Mouse (Mus musculus) gonadal fat pad, adult 2 months (tissue): ENCODE measurements around the gene Mob3a. TPM values are rescaled to one million over a fixed set of nuclear protein-coding genes. Genes with fewer than 3 reads are reported as not detected.

Experiments
- DNase-seq: peaks from one replicate; pipeline ENCODE4 v3.0.0-alpha.2; 2012; ENCODE audit warnings: low read depth
- polyA plus RNA-seq: library from polyadenylated mRNA; depleted of rRNA; stranded (reverse); fragments of >200 nt; gene quantifications from 2 replicates; pipeline ENCODE4 v1.2.3, GENCODE M21; 2012

Mob3a gene
- polyA plus RNA-seq, 1 experiment, result 45.6 TPM

DNA sequence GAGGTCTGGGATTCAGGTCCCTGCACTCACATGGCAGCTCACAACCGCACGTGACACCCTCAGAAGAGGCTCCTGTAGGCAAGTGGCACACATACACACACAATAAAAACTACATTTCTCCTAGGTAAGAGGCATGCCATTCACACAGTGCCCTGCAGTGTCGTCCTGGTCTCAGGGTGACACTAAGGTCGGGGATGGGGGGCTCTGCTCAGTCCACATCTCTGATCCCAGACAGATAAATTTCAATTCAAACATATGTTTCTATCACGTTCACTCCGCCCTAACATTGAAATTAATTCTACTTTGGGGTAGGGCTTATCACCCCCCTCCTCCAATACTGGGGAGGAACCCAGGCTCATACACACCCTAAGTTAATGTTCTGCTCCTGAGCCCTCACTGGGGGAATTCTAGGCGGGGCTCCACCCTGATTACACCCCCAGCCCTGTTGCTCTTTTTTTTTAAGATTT, 1.7 kb downstream of the Mob3a start:
- DNase-seq, result no peak

DNA sequence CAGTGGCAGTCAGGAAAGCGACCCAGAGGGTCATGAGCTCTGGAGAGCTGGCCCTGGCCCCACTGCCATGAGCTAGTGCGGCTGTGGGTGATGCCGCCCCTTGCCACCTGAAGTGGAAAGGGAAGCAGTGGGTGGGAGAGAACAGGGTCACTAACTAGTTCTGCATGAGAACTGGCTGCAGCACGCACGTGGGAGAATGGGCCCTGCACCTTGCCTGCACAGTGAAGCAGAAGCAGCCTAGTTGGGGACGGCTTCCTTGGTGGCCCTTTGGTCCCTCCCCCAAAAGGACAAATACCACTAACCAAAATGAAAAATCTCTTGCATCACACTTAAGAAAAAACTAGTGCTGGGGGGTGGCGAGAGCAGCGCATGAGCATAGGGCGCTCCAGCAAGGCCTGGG, 3.2 kb downstream of the Mob3a start:
- no peak for DNase-seq

DNA sequence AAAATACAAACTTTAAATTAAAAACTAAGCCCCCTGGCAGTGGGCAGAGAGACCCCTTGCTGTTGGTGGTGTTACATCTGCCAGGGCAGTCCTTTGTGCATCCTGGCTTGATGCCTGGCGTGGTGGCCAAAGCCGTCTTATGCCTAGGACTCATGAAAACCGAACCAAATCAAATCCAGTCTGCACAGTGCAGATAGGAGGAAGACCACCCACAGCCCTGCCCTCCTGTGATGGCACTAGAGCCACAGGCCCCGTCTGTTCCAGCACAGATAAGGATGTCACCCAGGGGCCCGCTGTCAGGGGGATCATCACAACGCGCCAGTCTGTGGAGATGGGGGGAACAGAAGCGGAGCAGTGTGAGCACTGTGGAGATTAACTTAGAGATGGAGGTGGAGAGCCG, 4.0 kb downstream of the Mob3a start:
- no peak for DNase-seq

DNA sequence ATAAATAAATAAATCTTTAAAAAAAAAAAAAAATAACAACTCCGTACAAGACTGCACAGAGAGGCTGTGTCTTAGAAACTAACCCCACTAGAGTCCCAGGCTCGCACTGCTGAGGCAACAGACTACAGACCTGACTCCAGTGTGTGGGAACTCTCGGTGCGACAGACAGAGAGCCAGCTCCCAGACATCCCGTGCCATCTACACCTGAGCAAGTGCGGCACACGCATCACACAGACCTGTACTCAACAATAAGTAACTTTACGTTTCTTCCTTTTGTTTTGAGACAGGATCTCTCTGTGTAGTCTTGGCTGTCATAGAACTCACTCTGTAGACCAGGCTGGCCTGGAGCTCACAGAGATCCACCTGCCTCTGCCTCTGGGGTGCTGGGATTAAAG, 4.4 kb downstream of the Mob3a start:
- DNase-seq, result no peak

DNA sequence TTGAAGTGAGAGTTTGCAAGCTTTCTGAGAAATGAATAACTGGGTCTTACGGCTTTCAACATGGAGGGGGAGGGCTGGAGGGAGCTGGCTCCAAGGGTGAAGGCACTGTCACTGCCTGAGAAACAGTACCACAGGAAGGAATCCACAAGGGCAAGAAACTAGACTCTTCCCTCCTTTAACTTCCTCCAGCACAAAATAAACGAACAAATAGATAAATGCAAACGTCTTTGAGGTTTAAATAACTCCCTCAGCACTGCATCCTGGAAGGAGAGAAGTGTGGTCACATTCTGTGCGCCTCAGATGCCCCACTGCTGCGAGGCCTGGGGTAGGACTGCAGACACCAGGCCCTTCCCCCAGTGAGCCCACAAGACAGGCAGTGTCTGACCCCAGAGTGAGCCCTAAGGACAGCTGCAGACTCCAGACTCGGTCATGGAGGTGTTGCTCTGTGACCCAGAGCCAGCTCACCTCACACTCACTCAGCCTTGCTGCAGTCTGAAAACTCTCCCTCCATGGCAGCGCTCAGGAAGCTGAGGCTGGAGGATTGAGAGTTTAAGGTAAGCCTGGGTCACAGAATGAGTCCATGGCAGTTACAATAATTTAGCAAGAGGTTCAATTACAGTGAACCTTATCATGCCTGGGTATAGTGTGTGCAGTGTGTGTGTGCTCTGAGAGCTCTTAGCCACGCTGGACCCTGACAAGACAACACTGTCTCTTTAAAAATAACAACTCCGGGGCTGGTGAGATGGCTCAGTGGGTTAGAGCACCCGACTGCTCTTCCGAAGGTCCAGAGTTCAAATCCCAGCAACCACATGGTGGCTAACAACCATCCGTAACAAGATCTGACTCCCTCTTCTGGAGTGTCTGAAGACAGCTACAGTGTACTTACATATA, 5.0 kb downstream of the Mob3a start:
- no peak for DNase-seq

DNA sequence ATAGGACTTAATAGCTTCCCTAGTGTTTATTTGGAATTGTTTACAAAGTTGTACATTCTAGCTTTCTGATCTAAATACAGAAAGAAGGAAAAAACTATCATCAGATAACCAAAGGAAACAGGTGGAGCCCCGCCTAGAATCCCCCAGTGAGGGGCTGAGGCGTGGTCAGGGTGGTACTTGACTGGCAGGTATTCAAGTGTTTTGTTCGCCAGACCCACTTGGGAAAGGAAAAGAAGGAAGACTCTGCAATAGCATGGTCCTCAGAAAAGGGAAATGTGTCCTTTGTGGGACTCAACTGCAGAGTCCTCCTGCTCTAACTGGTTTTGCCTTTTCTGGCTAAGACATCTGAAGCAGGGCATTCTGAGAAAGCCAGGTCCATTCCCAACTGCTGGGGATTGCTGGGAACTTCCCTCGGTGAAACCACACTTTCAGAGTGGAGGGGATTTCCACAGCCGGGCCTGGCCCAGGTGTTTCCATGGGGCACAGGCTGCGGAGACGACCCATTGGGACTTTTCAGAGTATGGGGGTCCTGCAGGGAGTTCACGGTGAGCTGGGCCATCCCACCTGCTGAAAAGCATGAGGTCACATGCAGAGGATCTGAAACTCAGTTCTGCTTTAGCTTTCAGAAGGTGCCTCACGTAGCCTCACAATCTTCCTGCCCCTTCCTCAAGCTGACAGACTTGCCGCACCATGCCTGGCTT, 5.8 kb downstream of the Mob3a start:
- no peak for DNase-seq

DNA sequence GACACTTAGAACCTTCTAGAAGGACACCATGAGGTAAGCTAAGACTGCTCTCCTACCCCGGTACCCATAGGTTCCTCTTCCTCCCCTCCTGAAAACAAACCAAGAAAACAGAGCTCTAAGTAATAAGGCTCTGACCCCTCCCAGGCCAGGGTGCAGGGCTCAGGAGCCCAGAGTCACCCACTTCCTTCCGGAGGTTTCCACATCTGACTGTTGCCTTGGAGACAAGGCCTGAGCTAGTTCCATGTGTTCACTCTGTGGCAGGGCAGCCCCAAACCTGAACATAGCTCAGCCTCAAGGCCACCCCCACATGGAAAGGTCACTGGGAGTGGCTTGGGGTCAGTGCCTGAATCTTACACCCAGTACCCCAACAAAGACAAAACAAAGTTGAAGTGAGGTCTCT, 6.6 kb downstream of the Mob3a start:
- DNase-seq, result no peak

DNA sequence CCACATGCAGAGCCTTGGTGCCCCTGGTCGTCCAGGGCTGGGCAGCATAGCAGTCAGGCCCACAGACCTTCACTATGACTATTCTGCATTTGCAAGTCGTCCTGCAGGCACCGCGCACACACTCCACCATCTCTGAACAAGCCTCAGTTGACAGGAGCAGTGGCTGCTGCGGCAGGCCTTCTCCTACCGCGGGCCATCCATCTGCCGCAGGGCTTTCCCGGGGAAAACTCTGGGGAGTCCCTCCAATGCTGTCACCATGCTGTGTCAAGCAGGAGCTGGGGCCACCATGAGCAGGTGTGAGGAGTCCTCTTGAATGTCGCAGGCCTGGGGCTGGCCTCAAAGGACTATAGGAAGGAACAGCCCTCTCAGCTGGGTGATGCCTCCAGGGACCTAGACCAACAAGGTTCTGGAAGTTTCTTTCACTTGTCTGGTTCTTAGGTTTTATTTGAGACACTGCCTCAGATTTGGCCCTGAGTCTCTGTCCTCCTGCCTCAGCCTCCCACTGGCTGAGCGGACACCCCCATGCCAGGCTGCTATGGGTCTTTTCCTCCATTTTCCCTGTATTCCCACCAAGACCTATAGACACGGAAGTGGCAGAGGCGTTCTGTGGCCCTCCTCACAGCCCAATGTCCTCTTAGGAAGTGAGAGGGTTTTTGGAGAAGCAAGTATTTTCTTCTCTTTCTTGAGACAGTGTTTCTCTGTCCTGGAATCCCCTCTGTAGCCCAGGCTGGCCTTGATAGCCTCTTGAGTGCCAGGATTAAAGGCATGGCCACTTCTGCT, 7.4 kb downstream of the Mob3a start:
- no peak for DNase-seq

DNA sequence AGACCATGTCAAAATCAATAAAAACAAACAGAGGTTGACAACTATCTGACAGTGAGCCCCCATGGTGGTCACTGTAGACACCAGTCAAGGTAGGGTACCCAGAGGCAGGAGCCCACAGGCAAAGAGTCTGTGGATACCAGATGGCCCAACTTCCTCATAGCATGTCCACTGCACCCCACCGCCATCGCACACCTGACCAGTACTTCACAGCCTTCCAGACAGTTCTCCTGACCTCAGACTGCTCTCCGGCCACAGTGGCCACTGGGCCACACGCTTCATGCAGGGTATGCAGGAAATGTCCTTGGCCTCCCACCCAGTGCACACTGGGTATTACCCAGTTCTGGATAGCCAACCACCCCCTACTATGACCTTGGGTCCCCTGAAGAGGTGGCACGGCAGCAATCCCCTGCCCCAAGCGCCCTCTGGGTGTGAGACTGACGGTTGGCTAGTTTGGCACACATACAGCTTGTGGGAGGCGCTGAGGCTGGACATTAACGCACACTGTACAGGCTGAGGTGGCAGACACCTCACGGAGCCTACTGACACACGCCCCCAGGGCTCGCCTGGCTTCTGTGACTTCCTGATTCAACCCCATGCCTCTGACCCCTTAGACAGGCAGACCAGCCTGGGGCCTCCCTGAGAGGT, 8.3 kb downstream of the Mob3a start:
- no peak for DNase-seq

DNA sequence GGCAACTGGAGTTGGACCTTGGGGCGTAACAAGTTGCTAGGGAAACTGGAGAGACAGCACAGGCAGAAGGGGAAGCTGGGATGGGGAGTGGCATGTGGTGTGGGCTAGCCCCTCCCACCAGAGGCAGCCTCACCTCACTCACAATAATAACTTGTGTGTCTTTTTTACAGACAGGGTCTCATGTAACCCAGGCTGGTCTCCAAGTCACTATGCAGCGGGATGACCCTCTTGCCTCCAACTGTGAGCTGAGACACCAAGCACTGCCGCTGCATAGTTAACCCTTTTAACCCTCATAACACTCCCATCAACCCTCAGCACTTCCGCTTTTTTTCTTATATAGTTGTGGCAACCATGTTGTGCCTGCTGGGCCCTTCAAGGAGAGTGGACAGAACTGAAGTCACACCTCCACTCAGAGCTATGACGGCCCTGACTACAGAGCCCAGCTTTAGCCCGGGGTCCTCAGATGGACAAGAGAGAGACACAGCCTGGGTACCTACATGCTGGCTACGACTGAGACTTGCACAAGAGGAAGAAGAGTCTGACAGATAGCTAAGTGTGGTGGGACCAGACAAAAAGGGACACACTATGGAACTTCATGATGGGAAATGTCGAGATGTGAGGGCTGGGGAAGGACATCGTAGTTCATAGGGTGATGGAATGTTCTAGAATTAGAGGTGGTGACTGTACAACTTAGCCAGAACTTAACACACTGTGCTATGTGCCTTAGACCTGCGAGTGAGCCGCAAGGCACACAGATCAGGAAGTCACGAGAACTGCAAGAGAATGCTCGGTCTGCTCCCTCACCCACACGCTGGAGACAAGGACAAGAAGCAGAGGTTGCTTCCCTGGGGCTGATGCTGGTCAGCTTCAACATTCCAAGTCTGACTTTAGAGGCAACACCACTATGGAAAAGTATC, 9.3 kb downstream of the Mob3a start:
- no peak for DNase-seq

DNA sequence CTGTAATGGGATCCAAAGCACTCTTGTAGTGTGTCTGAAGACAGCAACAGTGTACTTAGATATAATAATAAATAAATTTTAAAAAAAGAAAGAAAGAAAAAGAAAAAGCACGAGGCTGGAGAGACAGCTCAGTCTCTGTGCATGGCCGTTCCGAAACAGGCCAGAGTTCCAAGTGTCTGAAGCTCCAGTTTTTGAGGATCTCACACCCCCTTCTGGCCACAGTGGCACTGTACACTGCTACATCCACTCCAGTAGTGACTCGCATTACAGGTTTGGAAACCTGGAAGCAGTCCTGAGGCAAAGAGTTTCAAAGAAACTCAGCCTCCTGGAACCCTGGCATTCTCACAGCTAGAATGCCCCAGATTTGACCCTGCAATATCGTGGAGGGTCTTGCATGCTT, 13.9 kb downstream of the Mob3a start:
- DNase-seq, result no peak

DNA sequence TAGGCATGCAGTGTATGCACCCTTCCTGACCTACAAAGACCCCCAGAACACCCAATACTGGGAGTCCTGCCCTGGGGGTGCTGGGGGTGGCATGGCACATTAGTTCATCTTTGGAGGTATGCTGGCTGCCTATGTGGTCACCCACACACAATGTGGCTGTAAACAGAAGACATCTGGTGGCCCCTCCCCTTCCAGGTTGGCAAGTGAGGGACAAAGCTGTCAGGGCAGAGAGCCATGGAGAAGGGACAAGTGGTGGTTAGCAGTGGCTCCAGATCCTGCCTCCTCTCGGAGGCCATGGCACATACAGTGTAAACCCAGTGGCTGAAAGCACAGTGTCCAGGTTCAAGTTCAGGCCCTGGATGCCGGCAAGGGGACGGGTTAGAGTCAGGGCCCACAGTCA, 15.2 kb downstream of the Mob3a start:
- no peak for DNase-seq

DNA sequence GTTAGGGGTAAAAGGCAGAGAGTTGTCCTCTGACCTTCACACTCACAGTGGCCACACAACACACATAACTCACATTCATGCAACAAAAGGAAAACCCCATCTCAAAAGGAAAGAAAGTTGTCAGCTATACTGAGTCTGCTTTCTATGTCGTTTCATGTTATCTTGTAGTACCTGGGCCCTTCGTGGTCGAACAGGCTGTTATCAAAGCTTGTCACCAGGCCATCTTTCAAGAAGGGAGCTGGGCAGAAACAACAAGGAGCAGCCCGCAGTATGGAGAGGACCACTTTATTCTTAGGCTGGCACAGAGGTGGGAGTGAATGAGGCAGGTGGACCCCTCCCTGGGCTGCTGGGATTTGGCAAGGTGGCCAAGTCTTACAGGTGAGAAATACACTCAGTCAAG, 16.8 kb downstream of the Mob3a start:
- DNase-seq, result no peak

DNA sequence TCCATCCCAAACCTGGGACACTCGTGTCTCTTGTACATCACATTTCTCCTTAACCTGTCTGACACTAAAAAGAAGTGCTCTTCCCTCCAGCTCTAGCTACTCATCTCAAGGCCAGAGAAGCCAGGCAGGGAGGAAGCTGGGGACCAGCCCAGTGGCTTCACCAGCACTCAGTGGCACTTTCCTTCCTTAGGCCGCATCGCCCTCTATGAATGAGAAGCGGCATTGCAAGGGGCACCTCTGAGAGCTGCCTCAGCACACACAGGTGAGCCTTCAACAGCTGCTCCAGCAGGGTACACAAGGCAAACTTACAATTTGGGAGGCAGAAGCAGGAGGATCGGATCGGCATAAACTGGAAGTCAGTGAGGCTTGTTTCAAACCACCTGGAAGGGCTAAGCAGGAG, 17.6 kb downstream of the Mob3a start:
- DNase-seq, result no peak

DNA sequence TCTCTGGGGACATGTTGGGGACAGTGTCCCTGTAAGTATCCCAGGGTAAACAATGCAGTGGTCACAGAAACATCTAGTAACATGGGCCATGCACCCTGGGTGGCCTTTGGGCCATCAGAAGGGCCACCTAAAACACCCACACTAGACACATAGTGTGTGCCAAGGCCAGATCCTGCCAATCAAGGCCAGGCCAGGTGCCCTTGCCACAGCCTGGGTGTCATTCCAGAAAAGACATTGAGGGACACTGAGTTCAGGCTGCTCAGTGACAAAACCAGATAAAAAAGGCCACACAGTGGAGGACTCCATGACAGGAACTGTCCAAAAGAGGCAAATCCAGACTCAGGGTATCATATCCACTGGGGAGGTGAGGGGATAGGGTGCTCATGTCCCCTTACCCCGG, 18.1 kb downstream of the Mob3a start:
- DNase-seq, result no peak

DNA sequence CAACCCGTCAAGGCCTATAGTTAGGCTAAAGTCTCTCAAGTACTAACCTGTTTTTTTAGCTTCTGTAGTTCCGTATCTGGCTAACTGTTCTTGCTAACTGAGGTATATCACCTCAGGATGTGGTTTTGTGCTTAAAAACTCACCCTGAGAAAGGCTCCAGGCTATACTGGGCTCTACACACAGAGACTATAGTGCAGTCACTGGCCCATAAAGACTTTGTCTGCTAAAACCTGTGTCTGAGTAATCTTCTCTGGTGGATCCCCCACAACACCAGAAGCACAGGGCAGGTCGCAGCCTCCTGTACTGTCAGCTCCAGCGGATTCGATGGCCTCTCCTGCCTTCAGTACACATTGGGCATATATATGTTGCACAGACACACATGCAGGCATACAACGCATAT, 19.8 kb downstream of the Mob3a start:
- DNase-seq, result no peak

DNA sequence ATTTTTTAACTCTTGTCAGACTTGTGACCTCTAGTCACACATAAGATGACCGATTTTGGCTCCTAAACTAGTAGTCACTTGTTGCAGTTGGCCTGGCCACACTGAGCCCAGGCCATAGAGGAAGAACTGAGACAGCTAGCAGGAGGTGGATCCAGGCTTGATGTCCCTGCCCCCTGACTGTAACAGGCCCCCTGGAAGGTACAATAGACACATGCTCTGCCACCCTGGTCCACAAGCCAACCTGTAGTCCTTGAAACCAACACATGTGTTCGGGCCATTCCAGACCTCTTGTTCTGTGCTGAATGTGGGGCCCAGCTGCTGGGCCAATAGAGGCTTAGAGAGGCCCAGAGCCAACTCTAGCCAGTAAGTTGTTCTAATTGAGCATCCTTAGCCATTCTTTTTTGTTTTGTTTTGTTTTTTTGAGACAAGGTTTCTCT, 21.5 kb downstream of the Mob3a start:
- DNase-seq, result no peak

DNA sequence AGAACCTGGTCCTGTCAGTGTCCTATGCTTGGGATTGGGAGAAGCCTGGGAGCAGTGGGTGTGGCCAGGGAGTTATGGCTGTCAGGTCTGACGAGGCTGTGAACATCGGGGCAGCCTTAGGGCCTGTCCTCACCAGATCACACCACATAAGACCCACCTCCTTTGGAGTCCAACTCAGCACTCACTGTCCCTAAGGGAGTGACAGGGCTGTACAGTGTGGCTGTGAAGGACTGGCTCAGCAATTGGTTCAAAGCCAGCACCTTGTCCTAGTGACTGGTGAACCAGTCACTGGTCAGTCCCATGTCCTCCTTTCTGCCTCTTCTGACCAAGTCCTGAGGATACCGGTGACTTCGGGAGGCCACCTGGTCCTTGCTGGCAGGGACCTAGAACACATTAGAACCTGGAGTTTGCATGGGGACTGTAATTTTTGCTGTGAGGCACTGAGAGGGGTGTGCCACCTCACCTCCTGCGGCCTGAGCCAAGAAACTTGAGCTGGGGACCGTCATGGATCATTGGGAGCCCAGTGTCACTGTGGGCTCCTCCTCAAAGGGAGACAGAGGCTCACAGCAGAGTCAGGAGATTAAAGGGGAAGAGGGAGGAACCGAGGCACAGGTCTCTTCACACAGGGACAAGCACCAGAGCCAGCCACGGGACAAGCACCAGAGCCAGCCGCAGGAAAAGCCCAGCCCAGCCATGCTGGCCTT, 22.1 kb downstream of the Mob3a start:
- no peak for DNase-seq

DNA sequence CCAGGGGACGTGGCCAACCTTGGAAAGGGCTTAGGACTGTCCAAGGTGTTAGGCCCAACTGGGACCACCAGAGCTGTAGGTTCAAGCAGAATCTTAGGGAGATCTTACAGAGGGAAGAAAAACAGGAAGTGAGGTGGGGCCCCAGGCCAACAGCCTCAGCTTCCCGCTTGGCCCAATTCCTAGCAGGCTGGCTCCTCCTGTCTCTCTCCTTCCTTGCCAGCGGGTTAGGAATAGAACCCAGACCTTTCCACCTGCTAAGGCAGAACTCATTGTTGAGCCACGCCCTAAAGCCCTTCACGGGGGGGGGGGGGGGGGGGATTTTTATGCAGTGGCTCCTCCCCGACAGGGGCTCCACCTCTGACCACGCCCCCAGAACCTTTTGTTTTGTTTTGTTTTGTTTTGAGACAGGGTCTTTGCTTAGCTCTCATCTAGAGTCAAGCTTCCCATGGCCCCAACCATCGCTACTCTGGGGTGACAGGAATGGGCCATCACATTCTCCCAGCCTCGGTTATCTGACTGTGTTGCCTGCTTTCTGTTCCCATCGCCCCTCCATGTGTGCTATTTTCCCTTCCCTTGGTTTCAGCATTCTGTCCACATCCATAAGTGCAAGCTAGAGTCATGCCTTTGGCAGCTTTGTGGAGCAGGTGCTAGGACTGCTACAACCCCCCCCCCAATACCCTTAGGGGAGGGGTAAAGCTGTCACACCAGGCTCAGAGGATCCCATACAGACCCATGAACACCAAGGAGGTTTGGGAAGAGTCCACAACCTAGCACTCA, 23.0 kb downstream of the Mob3a start:
- DNase-seq, result no peak
